Mouse (Mus musculus): ENCODE results near the gene Arid5b. TPM values are rescaled to one million over a fixed set of nuclear protein-coding genes. Genes with fewer than 3 reads are reported as not detected.

Arid5b gene
- polyA plus RNA-seq, 1 experiment from 2014 or later = 22.2 TPM

DNA sequence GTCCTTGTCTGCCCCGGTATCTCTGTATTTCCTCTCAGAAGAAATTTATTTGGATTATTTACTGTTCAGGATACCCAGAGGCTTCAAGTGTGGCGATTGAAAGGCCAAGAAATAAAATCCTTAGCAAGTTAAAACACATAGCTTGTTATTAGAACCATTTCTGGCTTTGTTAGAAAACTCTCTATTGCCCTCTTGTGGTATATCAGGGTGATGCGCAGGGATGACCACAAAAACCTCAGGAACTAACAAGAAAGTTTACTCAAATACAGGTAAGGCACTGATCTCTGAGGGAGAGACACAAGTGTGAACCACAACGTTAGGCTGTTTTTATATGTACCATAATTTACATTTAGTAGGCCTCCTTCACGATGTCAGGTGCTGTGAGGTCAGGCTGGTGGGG lies 131.7 kb downstream of the Arid5b start:
- H3K4me2 ChIP-seq (ENCODE audit: low read length) = no peak overlapping the region
- H3K36me3 ChIP-seq (ENCODE audit: control insufficient read depth, insufficient read depth, low read length) = no peaks in the 10 kb centered on the region
- ATAC-seq (ENCODE audit: low FRiP score, low TSS enrichment) = no peak
- DNase-seq = peak; percentile 85
- H3K4me1 ChIP-seq (ENCODE audit: control insufficient read depth, insufficient read depth, low read length) = peaks cover 10% of the 10 kb centered on the region
- H3K9me3 ChIP-seq (ENCODE audit: control insufficient read depth, low read length) = peaks cover 4% of the 10 kb centered on the region; the same call in 1 of the 2 replicates
- H3K4me3 ChIP-seq (replicated peaks; ENCODE audit: low read depth, low read length) = no peak overlapping the region
- H3K27ac ChIP-seq (replicated peaks; ENCODE audit: low read depth, low read length) = no peak overlapping the region
- H3K9ac ChIP-seq (replicated peaks; ENCODE audit: low read length) = no peak overlapping the region
- WGBS = 13% methylated on average over 5 of the region's 5 CpGs
- no peaks in the 10 kb centered on the region for H3K27me3 ChIP-seq (ENCODE audit: control insufficient read depth, insufficient read depth, low read length)

DNA sequence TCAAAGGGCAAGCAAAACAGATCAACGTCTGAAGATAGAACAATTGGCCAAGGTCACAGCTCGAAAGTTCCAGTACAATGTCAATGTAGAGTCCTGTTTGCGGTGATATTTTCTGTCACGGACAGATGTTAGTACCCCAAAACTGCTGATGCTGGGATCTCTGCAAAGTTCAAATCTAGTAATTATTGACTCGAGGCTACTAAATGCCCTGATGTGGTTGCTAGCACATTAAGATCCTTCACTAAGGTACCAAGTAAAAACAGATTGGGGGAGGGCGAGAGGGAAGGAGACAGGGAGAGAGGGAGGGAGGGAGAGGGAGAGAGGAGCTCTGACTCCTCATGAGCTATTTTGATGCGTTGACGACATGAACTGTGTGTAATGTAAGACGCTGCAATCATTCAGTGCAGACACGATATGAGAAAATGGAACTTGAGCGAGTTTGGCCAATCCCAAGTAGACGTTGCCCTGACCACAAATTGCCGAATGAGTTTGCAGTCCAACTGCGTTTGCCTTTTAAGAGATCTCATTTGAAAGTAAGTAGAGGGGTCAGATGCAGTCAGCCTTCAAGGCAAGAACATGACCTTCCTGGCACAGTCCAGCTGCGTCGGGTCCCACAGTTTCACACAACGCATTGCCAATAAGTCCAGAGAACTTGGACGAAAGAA lies 133.1 kb downstream of the Arid5b start:
- Histone ChIP-seq H3K9ac (replicated peaks; ENCODE audit: low read length) (no peak overlapping the region), H3K27ac (replicated peaks; ENCODE audit: low read depth, low read length) (no peak overlapping the region), H3K4me1 (ENCODE audit: control insufficient read depth, insufficient read depth, low read length) (peaks cover 10% of the 10 kb centered on the region), H3K36me3 (ENCODE audit: control insufficient read depth, insufficient read depth, low read length) (no peaks in the 10 kb centered on the region), H3K27me3 (ENCODE audit: control insufficient read depth, insufficient read depth, low read length) (no peaks in the 10 kb centered on the region), H3K4me2 (ENCODE audit: low read length) (no peak overlapping the region), H3K9me3 (ENCODE audit: control insufficient read depth, low read length) (no peaks in the 10 kb centered on the region), H3K4me3 (replicated peaks; ENCODE audit: low read depth, low read length) (no peak overlapping the region)
- no peak for ATAC-seq (ENCODE audit: low FRiP score, low TSS enrichment)
- no peak for DNase-seq
- 87% methylated on average over 18 of the region's 18 CpGs for WGBS

DNA sequence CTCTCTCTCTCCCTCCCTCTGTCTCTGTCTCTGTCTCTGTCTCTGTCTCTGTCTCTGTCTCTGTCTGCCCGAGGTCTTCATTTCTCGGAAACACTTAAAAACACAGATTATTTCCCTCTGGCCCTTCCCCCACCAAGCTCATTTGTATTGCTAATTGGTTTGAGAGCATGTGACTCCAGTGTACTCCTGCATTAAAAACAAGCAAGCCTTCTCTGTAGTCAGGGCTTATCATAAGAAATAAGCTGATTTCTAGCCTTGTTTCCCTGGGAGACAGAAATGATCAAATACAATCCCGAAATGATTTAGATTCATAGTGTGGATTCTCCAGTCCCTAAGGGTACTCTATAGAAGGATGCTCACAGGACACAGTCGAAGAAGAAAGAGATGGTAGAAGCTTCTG lies 136.0 kb downstream of the Arid5b start:
- Histone ChIP-seq H3K27me3 (ENCODE audit: control insufficient read depth, insufficient read depth, low read length) (no peaks in the 10 kb centered on the region), H3K4me1 (ENCODE audit: control insufficient read depth, insufficient read depth, low read length) (peaks cover 10% of the 10 kb centered on the region), H3K27ac (replicated peaks; ENCODE audit: low read depth, low read length) (peak overlapping the region; percentile 62), H3K4me3 (replicated peaks; ENCODE audit: low read depth, low read length) (no peak overlapping the region), H3K9ac (replicated peaks; ENCODE audit: low read length) (no peak overlapping the region), H3K4me2 (ENCODE audit: low read length) (no peak overlapping the region), H3K36me3 (ENCODE audit: control insufficient read depth, insufficient read depth, low read length) (no peaks in the 10 kb centered on the region), H3K9me3 (ENCODE audit: control insufficient read depth, low read length) (peaks cover 5% of the 10 kb centered on the region; the same call in 1 of the 2 replicates)
- 26% methylated on average over 4 of the region's 4 CpGs for WGBS
- DNase-seq (peak; percentile 61), ATAC-seq (ENCODE audit: low FRiP score, low TSS enrichment) (0 out of 2 replicates have a peak, but pooled peaks have one; percentile 57)

DNA sequence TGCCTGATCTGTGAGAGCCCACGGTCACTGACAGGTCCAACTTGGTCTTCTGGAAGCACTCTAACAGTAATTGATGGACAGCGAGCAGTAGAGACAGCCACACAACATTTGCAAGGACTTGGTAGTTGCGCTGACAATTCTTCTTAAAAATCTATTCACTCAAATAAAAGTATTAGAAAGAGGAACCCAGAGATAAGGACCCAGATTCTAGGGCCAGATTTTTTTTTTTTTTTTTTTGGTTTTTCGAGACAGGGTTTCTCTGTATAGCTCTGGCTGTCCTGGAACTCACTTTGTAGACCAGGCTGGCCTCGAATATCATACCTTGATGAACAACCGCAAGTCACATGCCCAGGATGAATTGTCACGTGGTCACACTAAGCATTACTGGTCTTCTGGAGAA lies 137.0 kb downstream of the Arid5b start:
- H3K4me1 ChIP-seq (ENCODE audit: control insufficient read depth, insufficient read depth, low read length) = peaks cover 15% of the 10 kb centered on the region
- H3K9ac ChIP-seq (replicated peaks; ENCODE audit: low read length) = no peak overlapping the region
- no peak overlapping the region for H3K27ac ChIP-seq (replicated peaks; ENCODE audit: low read depth, low read length)
- no peak for ATAC-seq (ENCODE audit: low FRiP score, low TSS enrichment)
- H3K4me3 ChIP-seq (replicated peaks; ENCODE audit: low read depth, low read length) = no peak overlapping the region
- no peak overlapping the region for H3K4me2 ChIP-seq (ENCODE audit: low read length)
- no peak for DNase-seq
- H3K36me3 ChIP-seq (ENCODE audit: control insufficient read depth, insufficient read depth, low read length) = no peaks in the 10 kb centered on the region
- peaks cover 5% of the 10 kb centered on the region; the same call in 1 of the 2 replicates for H3K9me3 ChIP-seq (ENCODE audit: control insufficient read depth, low read length)
- no peaks in the 10 kb centered on the region for H3K27me3 ChIP-seq (ENCODE audit: control insufficient read depth, insufficient read depth, low read length)
- 93% methylated on average over 7 of the region's 7 CpGs for WGBS

DNA sequence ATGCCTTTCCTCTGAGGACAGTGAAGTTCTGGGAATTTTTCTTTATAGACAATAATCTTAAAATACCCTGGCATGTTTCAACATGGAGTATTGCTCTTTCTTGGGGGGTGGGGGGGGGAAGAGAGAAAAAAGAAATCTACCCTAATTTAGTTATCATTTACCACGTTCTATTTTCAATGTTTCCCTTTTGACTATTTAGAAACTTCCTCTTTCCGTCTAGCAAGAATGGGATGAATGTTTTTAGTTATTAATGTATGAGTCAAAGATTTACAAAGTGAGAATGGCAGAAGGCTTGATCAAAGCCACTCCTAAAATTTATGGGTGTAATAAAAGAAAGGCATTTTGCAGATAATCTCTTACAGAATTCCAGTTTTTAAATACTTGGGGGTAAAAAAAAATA lies 137.7 kb downstream of the Arid5b start:
- Histone ChIP-seq H3K4me2 (ENCODE audit: low read length) (no peak overlapping the region), H3K4me1 (ENCODE audit: control insufficient read depth, insufficient read depth, low read length) (peaks cover 22% of the 10 kb centered on the region), H3K27ac (replicated peaks; ENCODE audit: low read depth, low read length) (no peak overlapping the region), H3K9me3 (ENCODE audit: control insufficient read depth, low read length) (peaks cover 5% of the 10 kb centered on the region; the same call in 1 of the 2 replicates), H3K9ac (replicated peaks; ENCODE audit: low read length) (no peak overlapping the region), H3K27me3 (ENCODE audit: control insufficient read depth, insufficient read depth, low read length) (no peaks in the 10 kb centered on the region), H3K36me3 (ENCODE audit: control insufficient read depth, insufficient read depth, low read length) (no peaks in the 10 kb centered on the region), H3K4me3 (replicated peaks; ENCODE audit: low read depth, low read length) (no peak overlapping the region)
- ATAC-seq (ENCODE audit: low FRiP score, low TSS enrichment) = no peak
- no peak for DNase-seq
- WGBS = 75% methylated on average over 2 of the region's 2 CpGs

DNA sequence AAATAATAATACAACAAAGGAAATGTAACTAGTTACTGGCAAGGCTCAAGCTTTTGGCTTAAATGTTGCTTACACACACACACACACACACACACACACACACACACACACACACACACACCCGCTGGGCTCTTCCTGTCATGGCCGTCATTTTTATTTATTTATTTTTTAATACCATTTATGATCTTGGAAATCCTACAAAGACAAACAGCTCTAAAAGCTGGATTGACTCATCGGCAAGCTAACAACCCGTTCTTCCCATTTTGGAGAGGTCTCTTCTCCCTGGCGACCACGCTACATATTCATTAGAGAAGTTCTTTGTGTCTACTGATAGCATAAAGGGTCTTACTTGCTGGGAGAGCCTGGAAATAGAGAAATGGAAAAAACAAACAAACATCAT lies 138.2 kb downstream of the Arid5b start:
- 59% methylated on average over 6 of the region's 6 CpGs for WGBS
- Histone ChIP-seq H3K27me3 (ENCODE audit: control insufficient read depth, insufficient read depth, low read length) (no peaks in the 10 kb centered on the region), H3K36me3 (ENCODE audit: control insufficient read depth, insufficient read depth, low read length) (no peaks in the 10 kb centered on the region), H3K9me3 (ENCODE audit: control insufficient read depth, low read length) (peaks cover 5% of the 10 kb centered on the region; the same call in 1 of the 2 replicates), H3K4me2 (ENCODE audit: low read length) (no peak overlapping the region), H3K9ac (replicated peaks; ENCODE audit: low read length) (no peak overlapping the region), H3K4me3 (replicated peaks; ENCODE audit: low read depth, low read length) (no peak overlapping the region), H3K4me1 (ENCODE audit: control insufficient read depth, insufficient read depth, low read length) (peaks cover 28% of the 10 kb centered on the region), H3K27ac (replicated peaks; ENCODE audit: low read depth, low read length) (no peak overlapping the region)
- DNase-seq (no peak), ATAC-seq (ENCODE audit: low FRiP score, low TSS enrichment) (no peak)

DNA sequence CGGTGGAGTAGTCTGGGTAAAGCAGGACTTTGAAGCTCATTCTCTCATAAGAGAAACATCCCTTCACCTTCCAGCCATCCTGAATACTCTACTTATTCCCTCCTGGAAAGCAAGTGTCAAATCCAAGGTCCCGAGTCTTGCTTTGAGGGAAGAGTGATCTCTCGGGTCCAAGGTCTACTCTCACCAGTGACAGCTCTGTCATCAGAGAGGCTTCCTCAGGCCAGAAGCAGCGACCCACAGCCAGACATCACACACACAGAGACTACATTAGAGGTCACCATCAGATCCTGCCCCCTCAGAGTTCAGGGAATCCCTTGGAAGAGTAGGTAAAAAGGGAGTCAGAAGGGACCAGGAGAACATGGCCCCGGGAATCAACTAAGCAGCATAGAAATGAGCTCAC lies 140.4 kb downstream of the Arid5b start:
- Histone ChIP-seq H3K36me3 (ENCODE audit: control insufficient read depth, insufficient read depth, low read length) (no peaks in the 10 kb centered on the region), H3K27me3 (ENCODE audit: control insufficient read depth, insufficient read depth, low read length) (no peaks in the 10 kb centered on the region), H3K4me2 (ENCODE audit: low read length) (no peak overlapping the region), H3K4me1 (ENCODE audit: control insufficient read depth, insufficient read depth, low read length) (peaks cover 30% of the 10 kb centered on the region), H3K9ac (replicated peaks; ENCODE audit: low read length) (no peak overlapping the region), H3K27ac (replicated peaks; ENCODE audit: low read depth, low read length) (no peak overlapping the region), H3K4me3 (replicated peaks; ENCODE audit: low read depth, low read length) (no peak overlapping the region), H3K9me3 (ENCODE audit: control insufficient read depth, low read length) (peaks cover 5% of the 10 kb centered on the region; the same call in 1 of the 2 replicates)
- no peak for DNase-seq
- no peak for ATAC-seq (ENCODE audit: low FRiP score, low TSS enrichment)
- 89% methylated on average over 5 of the region's 5 CpGs for WGBS

DNA sequence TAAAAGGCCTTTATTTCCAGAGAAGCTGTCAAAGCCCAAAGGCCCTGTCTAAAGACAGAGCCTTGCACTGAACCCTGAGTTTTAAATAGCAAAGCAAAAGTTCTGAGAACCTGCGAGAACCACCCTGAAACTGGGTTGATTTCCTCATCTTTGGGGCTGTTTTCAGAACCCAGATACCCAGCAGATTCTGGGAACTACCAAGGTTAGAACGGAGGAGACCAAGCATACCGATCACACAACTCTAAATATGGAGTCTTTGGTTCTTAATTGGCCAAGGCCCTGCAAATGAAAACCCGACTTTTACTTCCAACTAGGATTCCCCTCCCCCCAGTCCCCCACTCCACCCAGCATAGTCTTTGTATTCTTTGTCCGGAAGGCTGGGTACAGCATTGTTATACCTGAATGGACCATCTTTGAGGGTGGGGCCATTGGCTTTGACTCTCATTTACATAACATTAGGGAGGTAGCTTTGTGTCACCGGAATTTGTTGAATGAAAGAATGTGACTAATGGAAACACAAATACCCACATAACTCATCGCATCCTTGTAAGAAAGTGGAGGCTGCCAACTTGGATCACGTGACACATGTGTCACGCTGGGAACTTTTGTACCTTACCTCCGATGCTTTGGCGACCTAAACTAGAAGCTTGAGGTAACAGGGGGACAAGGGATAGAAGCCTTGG lies 141.2 kb downstream of the Arid5b start:
- Histone ChIP-seq H3K36me3 (ENCODE audit: control insufficient read depth, insufficient read depth, low read length) (peaks cover 5% of the 10 kb centered on the region; the same call in 1 of the 2 replicates), H3K4me3 (replicated peaks; ENCODE audit: low read depth, low read length) (no peak overlapping the region), H3K9ac (replicated peaks; ENCODE audit: low read length) (no peak overlapping the region), H3K27ac (replicated peaks; ENCODE audit: low read depth, low read length) (peak overlapping the region; percentile 63; the same call in 1 of the 2 replicates), H3K9me3 (ENCODE audit: control insufficient read depth, low read length) (peaks cover 5% of the 10 kb centered on the region; the same call in 1 of the 2 replicates), H3K4me1 (ENCODE audit: control insufficient read depth, insufficient read depth, low read length) (peaks cover 22% of the 10 kb centered on the region), H3K27me3 (ENCODE audit: control insufficient read depth, insufficient read depth, low read length) (no peaks in the 10 kb centered on the region), H3K4me2 (ENCODE audit: low read length) (no peak overlapping the region; the same call in 1 of the 2 replicates)
- ATAC-seq (ENCODE audit: low FRiP score, low TSS enrichment) = no peak
- 27% methylated on average over 11 of the region's 11 CpGs for whole genome bisulfite sequencing
- DNase-seq = no peak
